Mouse (Mus musculus) neural tube, embryonic 13.5 days (tissue): ENCODE data around the gene Sod1. TPM values are rescaled to one million over a fixed set of nuclear protein-coding genes. Genes with fewer than 3 reads are reported as not detected.

Experiments used
- ATAC-seq: fragments of 200-750 bp; cut with Nextera tagmentation; 2 replicates; pipeline ENCODE4 v1.8.0; 2017; ENCODE audit warnings: low read depth, mild to moderate bottlenecking, moderate TSS enrichment, moderate library complexity
- H3K27ac ChIP-seq: fragments of 300-500 bp; sonication (generic); replicated peaks from 2 replicates; pipeline ENCODE4 v1.5.1; 2015; ENCODE audit warnings: moderate library complexity, mild to moderate bottlenecking, inconsistent platforms
- H3K27me3 ChIP-seq: fragments of 300-500 bp; sonication (generic); 2 replicates; pipeline ENCODE4 v1.6.1; 2015; ENCODE audit warnings: mild to moderate bottlenecking, inconsistent platforms
- H3K36me3 ChIP-seq: fragments of 300-500 bp; sonication (generic); 2 replicates; pipeline ENCODE4 v1.6.1; 2015; ENCODE audit warnings: mild to moderate bottlenecking, inconsistent platforms
- H3K4me1 ChIP-seq: fragments of 300-500 bp; sonication (generic); replicated peaks from 2 replicates; pipeline ENCODE4 v1.6.1; 2015; ENCODE audit warnings: inconsistent platforms
- H3K4me2 ChIP-seq: fragments of 300-500 bp; sonication (generic); 2 replicates; pipeline ENCODE4 v1.6.1; 2015; ENCODE audit warnings: inconsistent platforms, mild to moderate bottlenecking, moderate library complexity
- H3K4me3 ChIP-seq: fragments of 300-500 bp; sonication (generic); 2 replicates; pipeline ENCODE4 v1.5.1; 2015; ENCODE audit warnings: mild to moderate bottlenecking, inconsistent platforms
- H3K9ac ChIP-seq: fragments of 300-500 bp; sonication (generic); 2 replicates; pipeline ENCODE4 v1.6.1; 2015; ENCODE audit warnings: moderate library complexity, mild to moderate bottlenecking, inconsistent platforms
- H3K9me3 ChIP-seq: fragments of 300-500 bp; sonication (generic); 2 replicates; pipeline ENCODE4 v1.6.1; 2016; ENCODE audit warnings: inconsistent platforms
- WGBS: fragments of 180-500 bp; shearing (Covaris S2); methylation state at CpG from one replicate; pipeline ENCODE4 v1.1.7; 2015; 5-methylcytosine and 5-hydroxymethylcytosine counted together
- polyA plus RNA-seq: library from polyadenylated mRNA; unstranded; fragments of >200 nt; fragmentation: Nextera tagmentation; extraction: Ambion mirVana; gene quantifications from 2 replicates; pipeline ENCODE4 v1.2.1, GENCODE M21; 2015

The Sod1 gene
- polyA plus RNA-seq, 1 experiment from 2014 or later = 918 TPM

DNA sequence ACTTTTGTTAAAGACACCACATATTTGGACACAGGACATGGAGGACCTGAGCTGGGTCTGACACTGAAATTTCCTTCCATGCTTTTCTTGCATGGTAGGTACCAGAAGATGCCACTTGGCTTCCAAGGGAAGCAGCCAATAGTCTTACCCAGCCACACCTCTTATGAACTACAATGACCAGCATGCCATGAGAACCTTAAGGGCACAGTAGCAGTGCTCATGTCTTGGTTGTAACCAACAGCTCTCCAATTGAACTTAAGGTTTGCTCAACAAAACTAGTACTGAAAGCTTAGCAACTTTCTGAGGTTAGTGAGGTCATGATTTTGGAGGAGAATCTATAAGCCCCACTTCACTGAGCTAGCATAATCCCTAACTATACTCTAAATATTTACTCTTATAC, 26.8 kb upstream of the Sod1 start:
- Histone ChIP-seq H3K9ac (no peak overlapping the region), H3K27ac (no peak overlapping the region), H3K4me3 (no peak overlapping the region), H3K36me3 (no peaks in the 10 kb centered on the region), H3K27me3 (no peaks in the 10 kb centered on the region), H3K9me3 (no peaks in the 10 kb centered on the region), H3K4me2 (no peak overlapping the region), H3K4me1 (0 out of 2 replicates have a peak, but pooled peaks cover 6% of the 10 kb centered on the region)
- no peak for ATAC-seq

DNA sequence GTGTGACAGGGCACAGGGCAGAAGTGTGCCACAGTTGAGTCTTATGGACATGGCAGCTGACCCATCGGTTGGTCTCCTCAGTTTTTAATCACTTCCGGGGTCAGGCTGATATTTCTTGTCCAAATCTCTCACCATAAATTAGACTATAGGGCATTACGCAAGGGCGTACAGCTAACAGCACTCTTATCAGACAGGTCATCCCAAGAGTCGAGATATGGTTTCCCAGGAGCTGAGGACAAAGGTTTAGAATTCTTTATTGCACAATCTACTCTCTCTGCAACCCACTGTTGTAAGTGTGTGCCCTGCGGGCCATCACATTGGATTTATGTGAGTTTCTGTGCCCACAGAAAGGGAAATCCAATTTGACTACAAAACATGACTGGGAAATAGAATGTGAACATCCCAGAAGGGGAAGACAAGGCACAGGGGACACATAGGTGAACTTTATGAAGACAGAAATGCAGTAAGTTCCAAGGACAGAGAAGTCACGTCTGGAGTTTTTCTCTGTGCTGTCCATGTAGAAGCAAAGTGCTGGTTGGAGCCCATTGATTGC, 23.8 kb upstream of the Sod1 start:
- Histone ChIP-seq H3K4me2 (no peak overlapping the region), H3K36me3 (no peaks in the 10 kb centered on the region), H3K4me3 (no peak overlapping the region), H3K27ac (no peak overlapping the region), H3K4me1 (0 out of 2 replicates have a peak, but pooled peaks cover 6% of the 10 kb centered on the region), H3K27me3 (no peaks in the 10 kb centered on the region), H3K9me3 (no peaks in the 10 kb centered on the region), H3K9ac (no peak overlapping the region)
- no peak for ATAC-seq
- WGBS = 85% methylated on average over 7 of the region's 7 CpGs

- no peaks in the 10 kb centered on the region for H3K9me3 ChIP-seq
- 0 out of 2 replicates have a peak, but pooled peaks cover 6% of the 10 kb centered on the region for H3K4me1 ChIP-seq
- peak overlapping the region; percentile 62 for H3K9ac ChIP-seq
- no peak overlapping the region for H3K27ac ChIP-seq
- peak overlapping the region; percentile 41 for H3K4me3 ChIP-seq
- no peaks in the 10 kb centered on the region for H3K27me3 ChIP-seq
- 3% methylated on average over 22 of the region's 22 CpGs for WGBS
- ATAC-seq = peak; percentile 89
- H3K4me2 ChIP-seq = peak overlapping the region; percentile 60
- no peaks in the 10 kb centered on the region for H3K36me3 ChIP-seq
Observed at GRCm38 (mm10) chr16:90197337-90197973, 23.1 kb upstream of the Sod1 start.

DNA sequence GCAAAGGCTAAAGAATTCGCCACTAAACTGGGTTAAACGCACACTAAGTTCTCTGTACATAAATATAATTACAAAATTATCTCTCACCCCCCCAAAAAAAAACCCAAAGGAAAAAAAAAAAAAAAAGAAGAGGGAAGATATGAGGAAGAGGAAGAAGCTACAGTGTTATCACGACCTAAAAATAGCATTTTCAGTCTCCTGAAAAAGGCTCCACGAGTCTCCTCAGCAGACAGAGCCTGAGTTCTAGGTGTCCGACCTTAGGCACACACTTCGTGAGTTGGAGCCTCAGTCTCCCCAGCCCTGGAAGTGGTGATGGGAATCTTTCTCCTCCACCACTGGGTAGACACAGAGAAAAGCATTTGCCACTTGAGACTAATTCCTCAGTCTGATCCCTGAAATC, 21.9 kb upstream of the Sod1 start:
- Histone ChIP-seq H3K27ac (no peak overlapping the region), H3K36me3 (no peaks in the 10 kb centered on the region), H3K27me3 (no peaks in the 10 kb centered on the region), H3K4me1 (0 out of 2 replicates have a peak, but pooled peaks cover 6% of the 10 kb centered on the region), H3K9me3 (no peaks in the 10 kb centered on the region), H3K4me2 (no peak overlapping the region), H3K9ac (no peak overlapping the region), H3K4me3 (no peak overlapping the region)
- ATAC-seq = no peak
- WGBS = 87% methylated on average over 6 of the region's 6 CpGs

GRCm38 (mm10) chr16:90199174-90199573, 21.4 kb upstream of the Sod1 start:
- Histone ChIP-seq H3K4me2 (no peak overlapping the region), H3K36me3 (no peaks in the 10 kb centered on the region), H3K4me3 (no peak overlapping the region), H3K9ac (no peak overlapping the region), H3K27ac (no peak overlapping the region), H3K4me1 (0 out of 2 replicates have a peak, but pooled peaks cover 6% of the 10 kb centered on the region), H3K9me3 (no peaks in the 10 kb centered on the region), H3K27me3 (no peaks in the 10 kb centered on the region)
- WGBS = 89% methylated on average over 10 of the region's 10 CpGs
- no peak for ATAC-seq

GRCm38 (mm10) chr16:90202140-90202539, 18.4 kb upstream of the Sod1 start:
- no peak for ATAC-seq
- Histone ChIP-seq H3K27ac (no peak overlapping the region), H3K4me1 (0 out of 2 replicates have a peak, but pooled peaks cover 6% of the 10 kb centered on the region), H3K9me3 (no peaks in the 10 kb centered on the region), H3K4me3 (no peak overlapping the region), H3K27me3 (no peaks in the 10 kb centered on the region), H3K4me2 (no peak overlapping the region), H3K36me3 (no peaks in the 10 kb centered on the region), H3K9ac (no peak overlapping the region)
- WGBS = 76% methylated on average over 19 of the region's 19 CpGs

- Histone ChIP-seq H3K9ac (no peak overlapping the region), H3K36me3 (no peaks in the 10 kb centered on the region), H3K4me3 (no peak overlapping the region), H3K27ac (no peak overlapping the region), H3K9me3 (no peaks in the 10 kb centered on the region), H3K27me3 (no peaks in the 10 kb centered on the region), H3K4me1 (no peaks in the 10 kb centered on the region), H3K4me2 (no peak overlapping the region)
- WGBS = 90% methylated on average over 6 of the region's 6 CpGs
- no peak for ATAC-seq
Observed at GRCm38 (mm10) chr16:90203226-90203962, 17.2 kb upstream of the Sod1 start.

GRCm38 (mm10) chr16:90204868-90205267, 15.7 kb upstream of the Sod1 start:
- no peak overlapping the region for H3K4me3 ChIP-seq
- H3K4me1 ChIP-seq = no peaks in the 10 kb centered on the region
- WGBS = 100% methylated on average over 2 of the region's 2 CpGs
- H3K27me3 ChIP-seq = no peaks in the 10 kb centered on the region
- no peak overlapping the region for H3K27ac ChIP-seq
- ATAC-seq = no peak
- H3K9me3 ChIP-seq = no peaks in the 10 kb centered on the region
- H3K4me2 ChIP-seq = no peak overlapping the region
- H3K9ac ChIP-seq = no peak overlapping the region
- H3K36me3 ChIP-seq = no peaks in the 10 kb centered on the region

- ATAC-seq = no peak
- Histone ChIP-seq H3K36me3 (no peaks in the 10 kb centered on the region), H3K9me3 (no peaks in the 10 kb centered on the region), H3K4me1 (no peaks in the 10 kb centered on the region), H3K4me2 (no peak overlapping the region), H3K9ac (no peak overlapping the region), H3K27ac (no peak overlapping the region), H3K27me3 (no peaks in the 10 kb centered on the region), H3K4me3 (no peak overlapping the region)
- WGBS = 86% methylated on average over 3 of the region's 3 CpGs
Observed at GRCm38 (mm10) chr16:90208996-90209395, 11.6 kb upstream of the Sod1 start.

GRCm38 (mm10) chr16:90210717-90211116, 9.8 kb upstream of the Sod1 start:
- H3K9ac ChIP-seq = no peak overlapping the region
- H3K4me2 ChIP-seq = no peak overlapping the region
- no peaks in the 10 kb centered on the region for H3K9me3 ChIP-seq
- no peaks in the 10 kb centered on the region for H3K36me3 ChIP-seq
- ATAC-seq = no peak
- H3K27ac ChIP-seq = no peak overlapping the region
- H3K4me3 ChIP-seq = no peak overlapping the region
- H3K4me1 ChIP-seq = no peaks in the 10 kb centered on the region
- 90% methylated on average over 10 of the region's 10 CpGs for WGBS
- H3K27me3 ChIP-seq = no peaks in the 10 kb centered on the region

GRCm38 (mm10) chr16:90211767-90212166, 8.8 kb upstream of the Sod1 start:
- no peaks in the 10 kb centered on the region for H3K36me3 ChIP-seq
- H3K9ac ChIP-seq = no peak overlapping the region
- no peaks in the 10 kb centered on the region for H3K9me3 ChIP-seq
- no peak overlapping the region for H3K4me2 ChIP-seq
- H3K4me3 ChIP-seq = no peak overlapping the region
- 87% methylated on average over 8 of the region's 8 CpGs for WGBS
- no peaks in the 10 kb centered on the region for H3K4me1 ChIP-seq
- H3K27ac ChIP-seq = no peak overlapping the region
- no peaks in the 10 kb centered on the region for H3K27me3 ChIP-seq
- no peak for ATAC-seq

GRCm38 (mm10) chr16:90213477-90214339, 6.8 kb upstream of the Sod1 start:
- H3K4me2 ChIP-seq = no peak overlapping the region
- WGBS = 78% methylated on average over 12 of the region's 12 CpGs
- ATAC-seq = no peak

More at GRCm38 (mm10) chr16:90213477-90214339, 6.8 kb upstream of the Sod1 start:
- no peak overlapping the region for H3K9ac ChIP-seq
- no peak overlapping the region for H3K4me3 ChIP-seq
- no peaks in the 10 kb centered on the region for H3K36me3 ChIP-seq
- no peaks in the 10 kb centered on the region for H3K9me3 ChIP-seq
- H3K27me3 ChIP-seq = no peaks in the 10 kb centered on the region
- H3K4me1 ChIP-seq = no peaks in the 10 kb centered on the region
- H3K27ac ChIP-seq = no peak overlapping the region
